Mouse (Mus musculus): ENCODE data around the gene Ap2m1. TPM values are rescaled to one million over a fixed set of nuclear protein-coding genes. Genes with fewer than 3 reads are reported as not detected.

The Ap2m1 gene
- polyA plus RNA-seq, 1 experiment from 2014 or later = 332 TPM

- 90% methylated on average over 6 of the region's 6 CpGs for WGBS
- no peaks in the 10 kb centered on the region for H3K27me3 ChIP-seq (ENCODE audit: control insufficient read depth, insufficient read depth, low read length)
- no peak overlapping the region for H3K27ac ChIP-seq (replicated peaks)
- TF ChIP-seq CTCF (IDR thresholded peaks at IDR 0.05; ENCODE audit: low read depth) (no peak), EP300 (optimal IDR thresholded peaks at IDR 0.05) (no peak)
- H3K9me3 ChIP-seq (ENCODE audit: control insufficient read depth, low read length) = no peaks in the 10 kb centered on the region
- ATAC-seq (ENCODE audit: low FRiP score, low TSS enrichment) (no peak), DNase-seq (ENCODE audit: low spot score) (no peak)
- H3K9ac ChIP-seq (ENCODE audit: low read length) = no peak overlapping the region
- H3K36me3 ChIP-seq (ENCODE audit: control insufficient read depth, insufficient read depth, low read length) = peaks cover 42% of the 10 kb centered on the region
- no peak overlapping the region for H3K4me2 ChIP-seq (replicated peaks; ENCODE audit: low read depth)
- H3K4me3 ChIP-seq (ENCODE audit: low read depth, low read length) = no peak overlapping the region
- H3K4me1 ChIP-seq (replicated peaks; ENCODE audit: control insufficient read depth, insufficient read depth) = no peaks in the 10 kb centered on the region
Observed at GRCm38 (mm10) chr16:20555000-20555399, 19.7 kb downstream of the Ap2m1 start.

- Histone ChIP-seq H3K4me1 (replicated peaks; ENCODE audit: control insufficient read depth, insufficient read depth) (no peaks in the 10 kb centered on the region), H3K36me3 (ENCODE audit: control insufficient read depth, insufficient read depth, low read length) (peaks cover 26% of the 10 kb centered on the region), H3K9ac (ENCODE audit: low read length) (no peak overlapping the region), H3K27ac (replicated peaks) (no peak overlapping the region), H3K9me3 (ENCODE audit: control insufficient read depth, low read length) (no peaks in the 10 kb centered on the region), H3K4me3 (ENCODE audit: low read depth, low read length) (no peak overlapping the region), H3K4me2 (replicated peaks; ENCODE audit: low read depth) (no peak overlapping the region), H3K27me3 (ENCODE audit: control insufficient read depth, insufficient read depth, low read length) (no peaks in the 10 kb centered on the region)
- no peak for DNase-seq (ENCODE audit: low spot score)
- no peak for TF ChIP-seq CTCF (IDR thresholded peaks at IDR 0.05; ENCODE audit: low read depth)
- TF ChIP-seq EP300 (optimal IDR thresholded peaks at IDR 0.05) = no peak
- WGBS = 66% methylated on average over 7 of the region's 7 CpGs
- no peak for ATAC-seq (ENCODE audit: low FRiP score, low TSS enrichment)
Observed at GRCm38 (mm10) chr16:20557381-20557780, 22.1 kb downstream of the Ap2m1 start.

GRCm38 (mm10) chr16:20565075-20565474 lies 29.8 kb downstream of the Ap2m1 start:
- no peak overlapping the region for H3K4me3 ChIP-seq (ENCODE audit: low read depth, low read length)
- no peak for TF ChIP-seq CTCF (IDR thresholded peaks at IDR 0.05; ENCODE audit: low read depth)
- no peak for TF ChIP-seq EP300 (optimal IDR thresholded peaks at IDR 0.05)
- H3K27me3 ChIP-seq (ENCODE audit: control insufficient read depth, insufficient read depth, low read length) = no peaks in the 10 kb centered on the region
- no peaks in the 10 kb centered on the region for H3K4me1 ChIP-seq (replicated peaks; ENCODE audit: control insufficient read depth, insufficient read depth)
- no peak overlapping the region for H3K9ac ChIP-seq (ENCODE audit: low read length)
- no peaks in the 10 kb centered on the region for H3K36me3 ChIP-seq (ENCODE audit: control insufficient read depth, insufficient read depth, low read length)
- no peak for ATAC-seq (ENCODE audit: low FRiP score, low TSS enrichment)
- no peaks in the 10 kb centered on the region for H3K9me3 ChIP-seq (ENCODE audit: control insufficient read depth, low read length)
- H3K27ac ChIP-seq (replicated peaks) = no peak overlapping the region
- no peak for DNase-seq (ENCODE audit: low spot score)
- 8% methylated on average over 1 of the region's 1 CpGs for WGBS
- H3K4me2 ChIP-seq (replicated peaks; ENCODE audit: low read depth) = no peak overlapping the region

GRCm38 (mm10) chr16:20589366-20589938 lies 54.2 kb downstream of the Ap2m1 start, which contains the start of gene Vwa5b2:
TSS of gene Vwa5b2 (plus strand) at chr16:20589471.
- H3K27me3 ChIP-seq (ENCODE audit: control insufficient read depth, insufficient read depth, low read length) = peaks cover 5% of the 10 kb centered on the region; the same call in 1 of the 2 replicates
- H3K36me3 ChIP-seq (ENCODE audit: control insufficient read depth, insufficient read depth, low read length) = no peaks in the 10 kb centered on the region
- WGBS = under 1% methylated on average over 24 of the region's 24 CpGs
- H3K9ac ChIP-seq (ENCODE audit: low read length) = peak within 1 kb of the TSS; percentile 45
- no peak within 1 kb of the TSS for H3K27ac ChIP-seq (replicated peaks)
- DNase-seq (ENCODE audit: low spot score) (no peak), ATAC-seq (ENCODE audit: low FRiP score, low TSS enrichment) (no peak; the same call in 1 of the 2 replicates)
- no peaks in the 10 kb centered on the region; the same call in 1 of the 2 replicates for H3K4me1 ChIP-seq (replicated peaks; ENCODE audit: control insufficient read depth, insufficient read depth)
- no peaks in the 10 kb centered on the region for H3K9me3 ChIP-seq (ENCODE audit: control insufficient read depth, low read length)
- TF ChIP-seq CTCF (IDR thresholded peaks at IDR 0.05; ENCODE audit: low read depth) (no peak), EP300 (optimal IDR thresholded peaks at IDR 0.05) (no peak)
- H3K4me2 ChIP-seq (replicated peaks; ENCODE audit: low read depth) = peak within 1 kb of the TSS; percentile 79
- H3K4me3 ChIP-seq (ENCODE audit: low read depth, low read length) = peak within 1 kb of the TSS; percentile 48

GRCm38 (mm10) chr16:20589939-20590679 lies 54.8 kb downstream of the Ap2m1 start:
- 1% methylated on average over 31 of the region's 39 CpGs for WGBS
- Histone ChIP-seq H3K36me3 (ENCODE audit: control insufficient read depth, insufficient read depth, low read length) (no peaks in the 10 kb centered on the region), H3K9me3 (ENCODE audit: control insufficient read depth, low read length) (no peaks in the 10 kb centered on the region), H3K4me2 (replicated peaks; ENCODE audit: low read depth) (peak overlapping the region; percentile 79), H3K4me3 (ENCODE audit: low read depth, low read length) (peak overlapping the region; percentile 48), H3K9ac (ENCODE audit: low read length) (peak overlapping the region; percentile 45), H3K27me3 (ENCODE audit: control insufficient read depth, insufficient read depth, low read length) (peaks cover 5% of the 10 kb centered on the region; the same call in 1 of the 2 replicates), H3K27ac (replicated peaks) (no peak overlapping the region), H3K4me1 (replicated peaks; ENCODE audit: control insufficient read depth, insufficient read depth) (no peaks in the 10 kb centered on the region; the same call in 1 of the 2 replicates)
- TF ChIP-seq EP300 (optimal IDR thresholded peaks at IDR 0.05) (no peak), CTCF (IDR thresholded peaks at IDR 0.05; ENCODE audit: low read depth) (no peak; the same call in 1 of the 2 replicates)
- ATAC-seq (ENCODE audit: low FRiP score, low TSS enrichment) (peak; percentile 72), DNase-seq (ENCODE audit: low spot score) (peak; percentile 48)

GRCm38 (mm10) chr16:20590680-20591038 lies 55.4 kb downstream of the Ap2m1 start:
- no peak overlapping the region for H3K9ac ChIP-seq (ENCODE audit: low read length)
- H3K4me3 ChIP-seq (ENCODE audit: low read depth, low read length) = peak overlapping the region; percentile 48
- peaks cover 5% of the 10 kb centered on the region; the same call in 1 of the 2 replicates for H3K27me3 ChIP-seq (ENCODE audit: control insufficient read depth, insufficient read depth, low read length)
- no peak for TF ChIP-seq EP300 (optimal IDR thresholded peaks at IDR 0.05)
- no peak for TF ChIP-seq CTCF (IDR thresholded peaks at IDR 0.05; ENCODE audit: low read depth)
- H3K27ac ChIP-seq (replicated peaks) = no peak overlapping the region
- 1% methylated on average over 17 of the region's 17 CpGs for WGBS
- DNase-seq (ENCODE audit: low spot score) (no peak), ATAC-seq (ENCODE audit: low FRiP score, low TSS enrichment) (peak; percentile 27)
- H3K4me1 ChIP-seq (replicated peaks; ENCODE audit: control insufficient read depth, insufficient read depth) = no peaks in the 10 kb centered on the region; the same call in 1 of the 2 replicates
- peak overlapping the region; percentile 79 for H3K4me2 ChIP-seq (replicated peaks; ENCODE audit: low read depth)
- no peaks in the 10 kb centered on the region for H3K9me3 ChIP-seq (ENCODE audit: control insufficient read depth, low read length)
- no peaks in the 10 kb centered on the region for H3K36me3 ChIP-seq (ENCODE audit: control insufficient read depth, insufficient read depth, low read length)

All from stomach, postnatal 0 days (tissue).